Mouse (Mus musculus) embryonic facial prominence, embryonic 13.5 days (tissue): ENCODE data around the gene Tmem176a. TPM values are rescaled to one million over a fixed set of nuclear protein-coding genes. Genes with fewer than 3 reads are reported as not detected.
"Not testable (repeated sequence)": the region's sequence is repeated elsewhere in the genome, so short reads cannot be mapped to it uniquely, and the experiment has no call there.

Experiments used
- ATAC-seq: fragments of 200-750 bp; cut with Nextera tagmentation; 2 replicates; pipeline ENCODE4 v1.8.0; 2017; ENCODE audit warnings: low read depth; ENCODE audit not compliant: insufficient number of reproducible peaks, insufficient read depth, low FRiP score, low TSS enrichment
- H3K27ac ChIP-seq: fragments of 300-500 bp; sonication (generic); 2 replicates; pipeline ENCODE4 v1.5.1; 2015; ENCODE audit warnings: moderate library complexity, mild to moderate bottlenecking, inconsistent platforms
- H3K27me3 ChIP-seq: fragments of 300-500 bp; sonication (generic); 2 replicates; pipeline ENCODE4 v1.6.1; 2015; ENCODE audit warnings: mild to moderate bottlenecking, inconsistent platforms
- H3K36me3 ChIP-seq: fragments of 300-500 bp; sonication (generic); 2 replicates; pipeline ENCODE4 v1.6.1; 2015; ENCODE audit warnings: mild to moderate bottlenecking, inconsistent platforms
- H3K4me1 ChIP-seq: fragments of 300-500 bp; sonication (generic); 2 replicates; pipeline ENCODE4 v1.6.1; 2015; ENCODE audit warnings: inconsistent platforms
- H3K4me2 ChIP-seq: fragments of 300-500 bp; sonication (generic); 2 replicates; pipeline ENCODE4 v1.6.1; 2015; ENCODE audit warnings: moderate library complexity, mild to moderate bottlenecking, inconsistent platforms
- H3K4me3 ChIP-seq: fragments of 300-500 bp; sonication (generic); 2 replicates; pipeline ENCODE4 v1.5.1; 2015; ENCODE audit warnings: mild to moderate bottlenecking, inconsistent platforms
- H3K9ac ChIP-seq: fragments of 300-500 bp; sonication (generic); 2 replicates; pipeline ENCODE4 v1.6.1; 2015; ENCODE audit warnings: mild to moderate bottlenecking, inconsistent platforms
- H3K9me3 ChIP-seq: fragments of 300-500 bp; sonication (generic); 2 replicates; pipeline ENCODE4 v1.6.1; 2016; ENCODE audit warnings: inconsistent platforms
- WGBS: fragments of 180-500 bp; shearing (Covaris S2); methylation state at CpG from one replicate; pipeline ENCODE4 v1.1.7; 2015; ENCODE audit warnings: mixed read lengths; 5-methylcytosine and 5-hydroxymethylcytosine counted together
- polyA plus RNA-seq: library from polyadenylated mRNA; unstranded; fragments of >200 nt; fragmentation: Nextera tagmentation; extraction: Ambion mirVana; gene quantifications from 2 replicates; pipeline ENCODE4 v1.2.1, GENCODE M21; 2015

Gene Tmem176a
- polyA plus RNA-seq: 49.3 and 51.9 TPM in 2 replicates

- Histone ChIP-seq H3K4me2 (peak within 1 kb of the TSS; percentile 81), H3K27me3 (no peaks in the 10 kb centered on the region), H3K4me3 (peak within 1 kb of the TSS; percentile 56), H3K36me3 (peaks cover 53% of the 10 kb centered on the region), H3K9ac (peak within 1 kb of the TSS; percentile 75), H3K4me1 (peaks cover 44% of the 10 kb centered on the region), H3K27ac (peak within 1 kb of the TSS; percentile 92), H3K9me3 (no peaks in the 10 kb centered on the region)
- WGBS: 16% methylated on average over 7 of the region's 7 CpGs
- ATAC-seq: peak; percentile 18; the same call in 1 of the 2 replicates
Measured at GRCm38 (mm10) chr6:48840371-48840969, at the start of gene Tmem176a. Gene Tmem176a, plus strand, starts transcription at chr6:48840919.

GRCm38 (mm10) chr6:48801897-48802296 is 38.8 kb upstream of the Tmem176a start:
- no peaks in the 10 kb centered on the region for H3K4me1 ChIP-seq
- ATAC-seq: no peak
- H3K27ac ChIP-seq: no peak overlapping the region
- WGBS: 87% methylated on average over 1 of the region's 1 CpGs
- H3K36me3 ChIP-seq: no peaks in the 10 kb centered on the region
- H3K4me3 ChIP-seq: no peak overlapping the region
- H3K27me3 ChIP-seq: no peaks in the 10 kb centered on the region
- H3K4me2 ChIP-seq: no peak overlapping the region
- H3K9me3 ChIP-seq: no peaks in the 10 kb centered on the region; the same call in 1 of the 2 replicates
- no peak overlapping the region for H3K9ac ChIP-seq

- ATAC-seq: no peak
- Histone ChIP-seq H3K36me3 (no peaks in the 10 kb centered on the region), H3K4me3 (no peak overlapping the region)
Measured at GRCm38 (mm10) chr6:48803406-48804051, 37.2 kb upstream of the Tmem176a start.

GRCm38 (mm10) chr6:48804346-48804745 is 36.4 kb upstream of the Tmem176a start:
- no peak overlapping the region for H3K4me3 ChIP-seq
- no peaks in the 10 kb centered on the region; the same call in 1 of the 2 replicates for H3K9me3 ChIP-seq
- no peak overlapping the region for H3K4me2 ChIP-seq
- H3K36me3 ChIP-seq: no peaks in the 10 kb centered on the region
- no peak overlapping the region for H3K27ac ChIP-seq
- no peak for ATAC-seq
- no peaks in the 10 kb centered on the region for H3K4me1 ChIP-seq
- 84% methylated on average over 5 of the region's 5 CpGs for WGBS
- no peak overlapping the region for H3K9ac ChIP-seq
- H3K27me3 ChIP-seq: no peaks in the 10 kb centered on the region

More at GRCm38 (mm10) chr6:48803406-48804051, 37.2 kb upstream of the Tmem176a start:
- Histone ChIP-seq H3K4me1 (no peaks in the 10 kb centered on the region), H3K4me2 (no peak overlapping the region), H3K9me3 (no peaks in the 10 kb centered on the region; the same call in 1 of the 2 replicates), H3K27ac (no peak overlapping the region), H3K9ac (no peak overlapping the region), H3K27me3 (no peaks in the 10 kb centered on the region)

- Histone ChIP-seq H3K4me1 (no peaks in the 10 kb centered on the region), H3K27me3 (no peaks in the 10 kb centered on the region), H3K9me3 (no peaks in the 10 kb centered on the region; the same call in 1 of the 2 replicates), H3K4me3 (no peak overlapping the region), H3K4me2 (no peak overlapping the region), H3K9ac (no peak overlapping the region), H3K27ac (no peak overlapping the region), H3K36me3 (no peaks in the 10 kb centered on the region)
- no peak for ATAC-seq
- WGBS: 79% methylated on average over 3 of the region's 3 CpGs
Measured at GRCm38 (mm10) chr6:48806746-48807145, 34.0 kb upstream of the Tmem176a start.

- Histone ChIP-seq H3K4me1 (no peaks in the 10 kb centered on the region), H3K27me3 (no peaks in the 10 kb centered on the region), H3K27ac (no peak overlapping the region), H3K4me3 (no peak overlapping the region), H3K9me3 (no peaks in the 10 kb centered on the region; the same call in 1 of the 2 replicates), H3K4me2 (no peak overlapping the region), H3K36me3 (no peaks in the 10 kb centered on the region), H3K9ac (no peak overlapping the region)
- 62% methylated on average over 3 of the region's 3 CpGs for WGBS
- no peak for ATAC-seq
Measured at GRCm38 (mm10) chr6:48809494-48810219, 31.1 kb upstream of the Tmem176a start.

GRCm38 (mm10) chr6:48815013-48815412 is 25.7 kb upstream of the Tmem176a start:
- no peaks in the 10 kb centered on the region for H3K4me1 ChIP-seq

GRCm38 (mm10) chr6:48817815-48818214 is 22.9 kb upstream of the Tmem176a start:
- H3K9ac ChIP-seq: no peak overlapping the region
- 4% methylated on average over 6 of the region's 6 CpGs for WGBS
- H3K27me3 ChIP-seq: no peaks in the 10 kb centered on the region
- no peaks in the 10 kb centered on the region for H3K4me1 ChIP-seq
- H3K9me3 ChIP-seq: no peaks in the 10 kb centered on the region
- H3K4me2 ChIP-seq: no peak overlapping the region
- no peaks in the 10 kb centered on the region for H3K36me3 ChIP-seq
- H3K27ac ChIP-seq: no peak overlapping the region
- no peak overlapping the region for H3K4me3 ChIP-seq
- no peak for ATAC-seq

More at GRCm38 (mm10) chr6:48815013-48815412, 25.7 kb upstream of the Tmem176a start:
- H3K36me3 ChIP-seq: no peaks in the 10 kb centered on the region
- no peak overlapping the region for H3K27ac ChIP-seq
- H3K9ac ChIP-seq: no peak overlapping the region
- ATAC-seq: no peak
- H3K9me3 ChIP-seq: no peaks in the 10 kb centered on the region
- H3K27me3 ChIP-seq: no peaks in the 10 kb centered on the region
- no peak overlapping the region for H3K4me2 ChIP-seq
- no peak overlapping the region for H3K4me3 ChIP-seq

GRCm38 (mm10) chr6:48821991-48822785 is 18.5 kb upstream of the Tmem176a start:
- WGBS: 80% methylated on average over 7 of the region's 7 CpGs
- not testable (repeated sequence) for H3K9ac ChIP-seq, ATAC-seq, H3K4me3 ChIP-seq, H3K4me1 ChIP-seq, H3K4me2 ChIP-seq, H3K9me3 ChIP-seq, H3K36me3 ChIP-seq, H3K27me3 ChIP-seq, H3K27ac ChIP-seq

GRCm38 (mm10) chr6:48825016-48825415 is 15.7 kb upstream of the Tmem176a start:
- Histone ChIP-seq H3K4me1 (0 out of 2 replicates have a peak, but pooled peaks cover 5% of the 10 kb centered on the region), H3K9ac (no peak overlapping the region), H3K27me3 (no peaks in the 10 kb centered on the region), H3K4me2 (no peak overlapping the region), H3K9me3 (no peaks in the 10 kb centered on the region), H3K36me3 (no peaks in the 10 kb centered on the region), H3K4me3 (no peak overlapping the region), H3K27ac (no peak overlapping the region)
- no peak for ATAC-seq
- WGBS: 58% methylated on average over 7 of the region's 7 CpGs

- Histone ChIP-seq H3K4me3 (no peak overlapping the region), H3K36me3 (peaks cover 19% of the 10 kb centered on the region), H3K4me2 (no peak overlapping the region), H3K9ac (no peak overlapping the region), H3K4me1 (0 out of 2 replicates have a peak, but pooled peaks cover 2% of the 10 kb centered on the region), H3K27me3 (no peaks in the 10 kb centered on the region), H3K27ac (no peak overlapping the region), H3K9me3 (0 out of 2 replicates have a peak, but pooled peaks cover 3% of the 10 kb centered on the region)
- no peak for ATAC-seq
- 67% methylated on average over 1 of the region's 1 CpGs for WGBS
Measured at GRCm38 (mm10) chr6:48828976-48829375, 11.7 kb upstream of the Tmem176a start.
